Mouse (Mus musculus) spleen, postnatal 14 days (tissue): Measurements from ENCODE around the gene Galnt10.

ENCODE experiments used
- DNase-seq, 2 experiments: peaks; one replicate each; pipeline ENCODE4 v3.0.0; 2021 to 2022; ENCODE audit warnings: low spot score in 2 of 2

The Galnt10 gene

DNA sequence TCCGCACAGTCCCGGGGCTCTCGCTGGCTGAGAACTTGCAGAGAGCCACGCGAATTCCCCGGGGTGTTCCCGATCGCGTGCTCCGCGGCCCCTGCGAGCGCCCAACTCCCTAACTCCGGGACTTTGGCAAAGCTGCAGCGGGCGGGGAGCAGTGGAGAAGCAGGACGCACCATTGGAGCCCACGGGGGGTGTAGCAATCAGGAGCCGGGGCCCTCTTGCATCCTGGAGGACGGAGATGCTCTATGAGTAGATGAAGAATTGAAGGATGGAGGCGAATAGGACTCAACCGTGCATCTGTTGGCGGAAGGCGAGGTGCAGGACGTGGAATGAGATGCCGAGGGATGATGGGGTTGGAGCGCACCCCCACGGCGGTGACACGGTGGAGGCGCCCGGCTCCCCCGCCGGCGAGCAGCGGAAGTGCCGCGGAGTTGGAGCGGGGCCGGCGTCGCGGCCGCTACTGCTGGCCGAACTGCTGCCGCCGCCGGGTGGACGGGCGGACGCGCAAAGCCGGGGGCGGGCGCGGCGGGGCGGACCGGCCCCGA is at the start of gene Galnt10:
Gene Galnt10 (plus strand): TSS at position 425 of the 542 bp plus-strand sequence.
- peak; percentile 77 to 85 for DNase-seq

GRCm38 (mm10) chr11:57595899-57596298 is 49.3 kb upstream of the Galnt10 start:
- no peak for DNase-seq

DNA sequence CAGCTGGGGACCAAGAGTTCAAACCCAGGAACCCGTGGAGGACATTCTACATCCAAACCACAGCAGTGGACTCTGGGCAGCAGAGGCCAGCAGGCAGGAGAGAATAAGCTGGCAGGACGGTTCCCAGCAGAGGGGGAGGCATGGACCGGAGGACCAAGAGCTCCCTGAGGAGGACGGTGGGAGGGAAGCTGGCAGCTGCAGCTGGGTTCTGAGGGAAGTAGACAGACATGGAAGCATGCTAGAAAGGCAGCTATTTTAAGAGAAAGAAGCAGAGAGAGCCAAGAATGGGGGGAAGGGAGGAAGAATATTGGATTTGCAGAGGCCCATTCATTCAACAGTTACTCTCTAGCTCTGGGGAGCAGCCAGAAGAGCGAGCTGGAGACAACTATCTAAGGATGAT is 47.1 kb upstream of the Galnt10 start:
- no peak for DNase-seq

DNA sequence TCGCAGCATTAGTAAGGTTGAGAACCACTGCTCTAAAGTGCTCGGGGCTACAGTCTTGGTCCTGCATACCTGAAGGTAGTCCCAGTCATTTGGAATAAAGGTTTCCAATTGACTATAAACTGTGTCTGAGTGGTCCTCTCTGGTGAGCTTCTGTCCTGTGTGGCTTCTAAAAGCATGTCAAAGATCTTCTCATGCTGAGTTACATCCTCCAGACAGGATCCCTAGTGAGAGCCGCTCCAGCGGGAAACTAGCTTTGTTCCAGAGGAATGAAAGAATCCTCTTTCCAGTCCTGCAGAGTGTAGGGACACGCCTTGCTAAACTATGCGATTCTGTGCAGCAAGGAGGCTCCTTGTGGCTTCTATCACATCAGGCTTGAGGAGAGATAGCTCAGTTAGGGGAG is 45.9 kb upstream of the Galnt10 start:
- no peak for DNase-seq

- no peak for DNase-seq
Observed at GRCm38 (mm10) chr11:57600113-57600512, 45.1 kb upstream of the Galnt10 start.

DNA sequence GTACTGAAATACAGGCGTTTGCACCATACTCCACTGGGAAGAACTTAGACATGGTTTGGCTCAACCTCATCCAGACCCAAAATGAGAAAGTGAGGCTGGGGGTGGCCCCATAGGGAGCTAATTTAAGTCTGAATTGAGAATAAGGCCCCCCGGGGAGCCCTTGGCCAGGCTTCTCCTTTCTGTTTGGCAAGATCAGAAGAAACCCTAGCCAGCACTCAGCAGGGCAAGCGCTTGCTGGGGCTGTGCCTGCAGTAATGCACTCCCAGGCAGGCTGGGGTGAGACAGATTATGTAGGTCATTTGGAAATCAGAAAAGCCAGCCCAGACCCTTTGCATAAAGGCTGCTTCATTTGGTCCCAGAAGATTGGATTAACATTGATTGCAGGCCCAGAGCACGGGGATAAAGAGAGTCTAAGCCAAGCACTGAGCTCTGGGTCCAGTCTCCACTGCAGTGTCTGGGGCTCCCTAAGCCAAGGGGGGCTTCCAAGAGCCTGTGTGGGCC is 44.6 kb upstream of the Galnt10 start:
- DNase-seq, result no peak

- DNase-seq, result no peak
Observed at GRCm38 (mm10) chr11:57601806-57602455, 43.3 kb upstream of the Galnt10 start.

- DNase-seq, result no peak
Observed at GRCm38 (mm10) chr11:57605086-57605485, 40.2 kb upstream of the Galnt10 start.

- DNase-seq, result no peak
Observed at GRCm38 (mm10) chr11:57605660-57606059, 39.6 kb upstream of the Galnt10 start.

- DNase-seq, result no peak
Observed at GRCm38 (mm10) chr11:57614502-57614901, 30.7 kb upstream of the Galnt10 start.

DNA sequence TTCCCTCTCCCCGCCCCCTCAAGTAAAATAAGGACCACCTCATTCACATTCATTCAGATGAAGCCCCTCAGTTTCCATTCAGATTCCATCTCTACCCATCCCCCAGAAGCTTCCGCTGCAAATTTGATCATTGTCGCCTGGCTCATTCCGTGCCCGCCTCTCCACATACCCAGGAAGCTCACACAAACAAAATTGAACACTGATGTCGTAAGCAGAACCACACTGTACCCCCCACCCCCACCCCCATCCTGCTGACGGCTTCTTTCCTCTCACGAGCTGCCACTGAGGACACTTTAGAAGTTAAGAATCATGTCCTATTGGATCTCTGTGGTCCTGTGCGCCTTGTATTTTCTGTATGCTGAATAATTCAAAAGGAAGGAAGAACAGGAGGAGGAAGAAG is 30.0 kb upstream of the Galnt10 start:
- DNase-seq, result no peak

- DNase-seq, result no peak
Observed at GRCm38 (mm10) chr11:57615871-57616270, 29.4 kb upstream of the Galnt10 start.

GRCm38 (mm10) chr11:57617526-57618264 is 27.5 kb upstream of the Galnt10 start:
- DNase-seq, result peak in 1 of 2 experiments; percentile 28

GRCm38 (mm10) chr11:57621472-57621871 is 23.8 kb upstream of the Galnt10 start:
- no peak for DNase-seq

- no peak for DNase-seq
Observed at GRCm38 (mm10) chr11:57621876-57622275, 23.4 kb upstream of the Galnt10 start.

GRCm38 (mm10) chr11:57624490-57624893 is 20.8 kb upstream of the Galnt10 start:
- DNase-seq, result peak; percentile 36 to 48

DNA sequence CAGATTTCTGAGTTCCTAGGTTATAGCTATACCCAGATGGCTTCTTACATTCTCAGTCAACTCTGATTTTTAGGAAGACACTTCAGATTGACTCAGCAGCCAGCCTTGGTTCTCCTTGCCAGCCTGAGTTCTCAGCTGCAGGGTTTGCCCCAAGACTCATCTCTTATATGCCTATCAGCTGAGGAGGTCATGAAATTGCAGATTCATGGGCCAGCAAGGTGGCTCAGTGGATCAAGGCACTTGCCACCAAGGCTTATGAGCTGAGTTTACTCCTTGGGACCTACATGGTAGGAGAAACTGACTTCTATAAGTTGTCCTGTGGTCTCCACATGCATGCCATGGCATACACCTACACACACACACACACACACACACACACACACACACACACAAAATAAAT is 19.8 kb upstream of the Galnt10 start:
- no peak for DNase-seq

DNA sequence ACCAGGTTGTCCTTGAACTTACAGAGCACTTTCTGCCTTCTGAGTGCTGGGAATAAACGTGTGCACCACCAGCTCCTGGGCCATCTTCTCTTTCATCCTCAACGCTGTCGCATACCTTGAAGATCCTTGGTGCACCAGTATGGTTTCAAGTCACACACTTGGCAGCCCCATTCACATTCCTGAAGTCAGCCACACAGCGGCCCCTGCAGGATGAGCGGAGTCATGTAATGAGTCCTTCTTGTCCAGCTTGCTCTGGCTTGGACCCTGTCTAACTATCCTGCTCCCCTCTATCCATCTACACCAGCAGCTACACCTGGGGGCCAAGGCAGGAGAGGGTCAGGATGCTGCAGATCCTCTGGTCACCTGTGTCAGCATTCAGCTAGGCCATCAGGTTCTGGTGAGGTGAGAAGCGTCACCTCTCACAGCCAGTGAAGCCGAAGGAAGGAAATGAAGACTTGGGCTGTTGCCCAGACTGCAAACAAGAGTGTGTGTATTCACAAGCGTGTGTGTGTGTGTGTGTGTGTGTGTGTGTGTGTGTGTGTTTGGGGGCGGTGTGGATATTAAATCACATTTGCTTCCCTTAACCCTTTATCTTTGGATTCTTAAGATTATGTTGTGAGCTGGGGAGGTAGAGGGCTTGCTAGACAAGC is 18.0 kb upstream of the Galnt10 start:
- DNase-seq, result peak in 1 of 2 experiments; percentile 51

- DNase-seq, result peak in 1 of 2 experiments; percentile 4
Observed at GRCm38 (mm10) chr11:57631805-57632485, 13.3 kb upstream of the Galnt10 start.

DNA sequence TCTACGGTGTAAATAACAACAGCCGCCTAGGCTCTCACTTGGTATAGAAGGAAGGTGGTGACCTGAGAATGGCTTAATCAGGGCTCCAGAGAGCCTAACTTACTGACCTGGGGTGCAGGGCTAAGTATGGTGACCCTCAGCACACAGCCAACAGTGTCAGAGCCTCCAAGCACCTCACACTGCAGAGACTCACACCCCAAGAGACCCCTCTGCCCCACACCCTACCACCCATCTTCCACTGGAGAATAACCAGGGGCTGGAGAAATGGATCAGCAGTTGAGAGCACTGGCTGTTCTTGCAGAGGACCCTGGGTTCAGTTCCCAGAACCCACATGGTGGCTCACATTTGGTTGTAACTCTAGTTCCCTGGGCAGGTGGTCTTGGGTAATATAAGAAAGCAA is 12.2 kb upstream of the Galnt10 start:
- peak in 1 of 2 experiments; percentile 0 for DNase-seq

- peak in 1 of 2 experiments; percentile 2 for DNase-seq
Observed at GRCm38 (mm10) chr11:57633975-57634585, 11.2 kb upstream of the Galnt10 start.
